Comparison of ENCODE assay signal across 29 mouse cellular contexts in the genomic region with DNA sequence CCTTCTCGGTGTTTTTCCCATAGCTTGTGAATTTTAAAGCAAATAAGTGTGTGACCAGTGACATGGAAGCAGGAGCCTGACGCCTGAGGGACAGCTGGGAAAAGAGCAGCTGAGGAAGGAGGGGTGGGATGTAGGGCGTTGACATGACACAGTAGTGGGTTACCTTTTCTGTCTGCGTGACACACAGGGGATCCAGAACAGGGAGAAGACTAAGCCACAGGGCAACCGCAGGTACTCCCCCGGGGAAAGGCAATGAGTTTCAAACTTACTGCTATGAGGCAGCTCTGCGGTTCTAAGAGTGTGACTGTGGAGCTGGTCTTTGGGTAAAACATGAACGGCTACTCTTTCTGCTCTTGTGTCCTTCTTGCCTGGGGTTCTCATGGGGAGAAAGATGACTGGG.
"Had no signal": no experiment of that assay in that cellular context is flagged by ENCODE, and none has a peak within 500 bp of the region (broad histone marks: within the 10 kb centered on the region; RNA-seq: fewer than 3 reads in every experiment).

No protein-coding gene starts in this region.

- H3K4me3 ChIP-seq: limb, embryonic 10.5 days; limb, embryonic 12.5 days; limb, embryonic 13.5 days; limb, embryonic 15.5 days; liver, embryonic 12.5 days; liver, embryonic 13.5 days; liver, embryonic 15.5 days; lung, embryonic 15.5 days; megakaryocyte, embryonic 14.5 days; midbrain, embryonic 10.5 days; midbrain, embryonic 12.5 days; midbrain, embryonic 13.5 days; midbrain, embryonic 15.5 days; myocyte had no signal

- H3K36me3 ChIP-seq: limb, embryonic 10.5 days; limb, embryonic 12.5 days; limb, embryonic 13.5 days; limb, embryonic 15.5 days; liver, embryonic 12.5 days; liver, embryonic 13.5 days; liver, embryonic 15.5 days; lung, embryonic 15.5 days; midbrain, embryonic 10.5 days; midbrain, embryonic 12.5 days; midbrain, embryonic 13.5 days; midbrain, embryonic 15.5 days had no signal

- H3K27me3 ChIP-seq: liver, embryonic 12.5 days; liver, embryonic 13.5 days; liver, embryonic 15.5 days; lung, embryonic 15.5 days; megakaryocyte, embryonic 14.5 days had no signal

- H3K27ac ChIP-seq: limb, embryonic 10.5 days; limb, embryonic 12.5 days; limb, embryonic 13.5 days; limb, embryonic 15.5 days; liver, embryonic 12.5 days; liver, embryonic 13.5 days; liver, embryonic 14.5 days; liver, embryonic 15.5 days; lung, embryonic 15.5 days; macrophage; midbrain, embryonic 10.5 days; midbrain, embryonic 12.5 days; midbrain, embryonic 13.5 days; midbrain, embryonic 15.5 days had no signal

- H3K9me3 ChIP-seq: limb, embryonic 10.5 days; limb, embryonic 12.5 days; limb, embryonic 13.5 days; limb, embryonic 15.5 days; liver, embryonic 12.5 days; liver, embryonic 13.5 days; liver, embryonic 15.5 days; lung, embryonic 15.5 days; midbrain, embryonic 10.5 days; midbrain, embryonic 12.5 days; midbrain, embryonic 13.5 days; midbrain, embryonic 15.5 days had no signal

- H3K4me1 ChIP-seq: limb, embryonic 15.5 days; liver, embryonic 12.5 days; liver, embryonic 13.5 days; liver, embryonic 15.5 days; lung, embryonic 15.5 days; megakaryocyte, embryonic 14.5 days; midbrain, embryonic 15.5 days had no signal

- H3K4me2 ChIP-seq: limb, embryonic 12.5 days; limb, embryonic 13.5 days; limb, embryonic 15.5 days; liver, embryonic 11.5 days; liver, embryonic 12.5 days; liver, embryonic 13.5 days; liver, embryonic 15.5 days; lung, embryonic 14.5 days; lung, embryonic 15.5 days; midbrain, embryonic 11.5 days; midbrain, embryonic 12.5 days; midbrain, embryonic 13.5 days; midbrain, embryonic 15.5 days had no signal

- DNase-seq: left cerebral cortex, postnatal 4 days; liver; liver, embryonic 13.5 days; liver, postnatal 0 days; lung, adult 18-20 months; lung, adult 2 months; lung, embryonic 14.5 days; lung, postnatal 10 days; lung, postnatal 14 days; lung, postnatal 36 days; lung, postnatal 4 days; midbrain, embryonic 14.5 days had no signal

- H3K9ac ChIP-seq: limb, embryonic 12.5 days; limb, embryonic 13.5 days; limb, embryonic 15.5 days; liver, embryonic 12.5 days; liver, embryonic 13.5 days; liver, embryonic 14.5 days; liver, embryonic 15.5 days; liver, postnatal 0 days; lung, embryonic 14.5 days; lung, embryonic 15.5 days; midbrain, embryonic 12.5 days; midbrain, embryonic 13.5 days; midbrain, embryonic 15.5 days had no signal
